Mouse (Mus musculus): ENCODE measurements at regions not wholly inside any gene's neighbourhood (a gene's known extent, or its start where the extent isn't known, plus 50 kb on each side); places are given as distances from the start of the nearest gene placed in this dataset.
A peak's percentile ranks its signal among the peaks of the same experiment; 100 is the strongest.

DNA sequence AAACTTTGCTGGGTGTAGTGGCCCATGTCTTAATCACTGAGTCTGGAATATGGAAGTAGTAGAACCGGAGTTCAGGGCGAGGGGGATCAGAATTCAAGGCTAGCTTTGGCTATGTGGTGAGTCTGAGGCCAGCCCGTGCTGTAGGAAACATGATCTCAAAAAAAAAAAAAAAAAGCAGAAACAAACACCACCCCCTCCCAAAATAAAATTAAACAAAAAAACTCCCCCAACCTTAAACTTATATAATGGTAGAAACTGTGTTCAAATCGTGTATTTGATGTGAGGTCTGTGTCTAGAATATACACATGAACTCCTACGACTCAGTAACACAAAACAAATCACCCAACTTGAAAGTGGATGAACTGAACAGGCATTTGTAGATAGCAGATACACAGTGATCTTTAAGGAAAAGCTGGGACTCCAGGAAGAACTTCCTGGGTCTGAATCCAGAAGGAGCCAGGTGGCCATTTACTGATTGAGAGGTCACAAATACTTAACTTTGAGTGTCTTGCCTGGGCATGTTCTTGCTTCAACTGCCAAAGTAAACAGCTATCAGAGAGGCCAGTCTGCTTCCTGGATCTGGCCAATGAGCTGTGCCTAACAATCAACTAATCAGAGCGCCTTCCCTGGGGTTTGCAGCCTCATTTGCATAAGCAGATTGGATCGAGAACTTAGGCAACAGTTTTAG, 63.6 kb upstream of the Nfe2l2 start:
- TF ChIP-seq CTCF (conservative IDR thresholded peaks at IDR 0.05; ENCODE audit: low read length) = no peak
- no peak for TF ChIP-seq POU5F1 (IDR thresholded peaks at IDR 0.05; ENCODE audit: borderline replicate concordance, low read length)
- TF ChIP-seq NANOG (IDR thresholded peaks at IDR 0.05; ENCODE audit: borderline replicate concordance, low read length) = peak; percentile 59

Measured in E14TG2a.4 (cell line).